Mouse (Mus musculus) MEL (cell line): ENCODE data around the gene Lrch4. TPM values are rescaled to one million over a fixed set of nuclear protein-coding genes. Genes with fewer than 3 reads are reported as not detected.

Experiments
- DNase-seq: peaks from one replicate; pipeline ENCODE4 v3.0.0; 2011; ENCODE audit warnings: low read depth, low spot score
- H3K27ac ChIP-seq: 2 replicates; pipeline ENCODE4 v1.5.1; 2012; ENCODE audit warnings: low read depth, mild to moderate bottlenecking, control low read depth, low read length, moderate library complexity; ENCODE audit not compliant: control insufficient read depth
- H3K27me3 ChIP-seq, 2 experiments: fragments of 150-350 bp in 1 of 2; sonication (generic) in 1 of 2; 2 replicates each; pipeline ENCODE4 v1.6.1; 2012; ENCODE audit warnings: low read length in 2 of 2, mild to moderate bottlenecking in 2 of 2, improper control_type of control experiment in 1 of 2, moderate library complexity in 1 of 2; ENCODE audit not compliant: insufficient read depth in 2 of 2, control insufficient read depth in 1 of 2
- H3K36me3 ChIP-seq, 2 experiments: 2 replicates each; pipeline ENCODE4 v1.6.1; 2012 to 2014; ENCODE audit warnings: low read length in 2 of 2, improper control_type of control experiment in 1 of 2, inconsistent platforms in 1 of 2, mild to moderate bottlenecking in 1 of 2; ENCODE audit not compliant: insufficient read depth in 2 of 2, control insufficient read depth in 1 of 2
- H3K4me1 ChIP-seq, 2 experiments: fragments of 150-350 bp in 1 of 2; sonication (generic) in 1 of 2; 2 replicates each; pipeline ENCODE4 v1.6.1; 2012; ENCODE audit warnings: low read length in 2 of 2, improper control_type of control experiment in 1 of 2, mild to moderate bottlenecking in 1 of 2; ENCODE audit not compliant: insufficient read depth in 2 of 2, control insufficient read depth in 1 of 2
- H3K4me3 ChIP-seq, 2 experiments: fragments of 150-350 bp in 1 of 2; sonication (generic) in 1 of 2; 2 replicates each; pipeline ENCODE4 v1.5.1; 2012; ENCODE audit warnings: low read depth in 2 of 2, low read length in 2 of 2, mild to moderate bottlenecking in 2 of 2, moderate library complexity in 2 of 2, control low read depth in 1 of 2, improper control_type of control experiment in 1 of 2; ENCODE audit not compliant: control insufficient read depth in 1 of 2, insufficient read depth in 1 of 2
- H3K79me2 ChIP-seq: 2 replicates; pipeline ENCODE4 v1.6.1; 2012; ENCODE audit warnings: mild to moderate bottlenecking, low read length, moderate library complexity; ENCODE audit not compliant: control insufficient read depth, poor library complexity, insufficient read depth
- H3K9ac ChIP-seq: 2 replicates; pipeline ENCODE4 v1.6.1; 2012; ENCODE audit warnings: low read depth, mild to moderate bottlenecking, control low read depth, low read length, moderate library complexity; ENCODE audit not compliant: control insufficient read depth, poor library complexity, severe bottlenecking
- H3K9me3 ChIP-seq: fragments of 150-350 bp; sonication (generic); replicated peaks from 2 replicates; pipeline ENCODE4 v1.6.1; 2012; ENCODE audit warnings: mild to moderate bottlenecking, low read length, improper control_type of control experiment, moderate library complexity; ENCODE audit not compliant: insufficient read depth
- BHLHE40 ChIP-seq: IDR thresholded peaks from 2 replicates; pipeline ENCODE4 v1.6.1; 2012; ENCODE audit warnings: low read depth, mild to moderate bottlenecking, inconsistent platforms, low read length, improper control_type of control experiment, borderline replicate concordance
- CTCF ChIP-seq, 3 experiments: IDR thresholded peaks in 2 of 3; conservative IDR thresholded peaks in 1 of 3; 2 replicates each; pipeline ENCODE4 v1.5.1; 2011 to 2012; ENCODE audit warnings: low read length in 3 of 3, low read depth in 2 of 3, mild to moderate bottlenecking in 2 of 3, improper control_type of control experiment in 1 of 3, inconsistent platforms in 1 of 3, mixed read lengths in 1 of 3, moderate library complexity in 1 of 3; ENCODE audit not compliant: control insufficient read depth in 1 of 3, insufficient read depth in 1 of 3, poor library complexity in 1 of 3, severe bottlenecking in 1 of 3
- ELF1 ChIP-seq: IDR thresholded peaks from 2 replicates; pipeline ENCODE4 v1.6.1; 2014; ENCODE audit warnings: low read depth, mild to moderate bottlenecking, inconsistent platforms, low read length, improper control_type of control experiment, moderate library complexity
- GABPA ChIP-seq: IDR thresholded peaks from 2 replicates; pipeline ENCODE4 v1.6.1; 2012; ENCODE audit warnings: low read depth, mild to moderate bottlenecking, inconsistent platforms, low read length, improper control_type of control experiment, moderate library complexity
- HCFC1 ChIP-seq: IDR thresholded peaks from 2 replicates; pipeline ENCODE4 v1.6.1; 2012; ENCODE audit warnings: low read depth, mild to moderate bottlenecking, inconsistent platforms, low read length, improper control_type of control experiment, moderate library complexity
- MAX ChIP-seq: IDR thresholded peaks from 2 replicates; pipeline ENCODE4 v1.6.1; 2011; ENCODE audit warnings: low read length, improper control_type of control experiment
- MAZ ChIP-seq: IDR thresholded peaks from 2 replicates; pipeline ENCODE4 v1.6.1; 2012; ENCODE audit warnings: low read depth, mild to moderate bottlenecking, inconsistent platforms, low read length, improper control_type of control experiment
- NELFE ChIP-seq: IDR thresholded peaks from 2 replicates; pipeline ENCODE4 v1.6.1; 2011; ENCODE audit warnings: low read depth, low read length, improper control_type of control experiment
- POLR2A ChIP-seq, 2 experiments: IDR thresholded peaks; 2 replicates each; pipeline ENCODE4 v1.6.1; 2011 to 2012; ENCODE audit warnings: low read length in 2 of 2, mild to moderate bottlenecking in 2 of 2, control low read depth in 1 of 2, improper control_type of control experiment in 1 of 2, low read depth in 1 of 2, moderate library complexity in 1 of 2; ENCODE audit not compliant: control insufficient read depth in 1 of 2, insufficient read depth in 1 of 2, poor library complexity in 1 of 2
- RAD21 ChIP-seq: IDR thresholded peaks from 2 replicates; pipeline ENCODE4 v1.6.1; 2011; ENCODE audit warnings: mild to moderate bottlenecking, low read depth, low read length, improper control_type of control experiment
- SIN3A ChIP-seq: IDR thresholded peaks from 2 replicates; pipeline ENCODE4 v1.6.1; 2012; ENCODE audit warnings: low read length, improper control_type of control experiment, inconsistent platforms
- SMC3 ChIP-seq: IDR thresholded peaks from 2 replicates; pipeline ENCODE4 v1.6.1; 2011; ENCODE audit warnings: low read depth, low read length, improper control_type of control experiment
- TBP ChIP-seq: IDR thresholded peaks from 2 replicates; pipeline ENCODE4 v1.8.0; 2011; ENCODE audit warnings: low read depth, low read length, improper control_type of control experiment
- UBTF ChIP-seq: IDR thresholded peaks from 2 replicates; pipeline ENCODE4 v1.6.1; 2012; ENCODE audit warnings: low read depth, mild to moderate bottlenecking, inconsistent platforms, low read length, improper control_type of control experiment, moderate library complexity, borderline replicate concordance; ENCODE audit not compliant: insufficient read depth
- USF2 ChIP-seq, 2 experiments: IDR thresholded peaks; 2 replicates each; pipeline ENCODE4 v1.6.1; 2011 to 2012; ENCODE audit warnings: improper control_type of control experiment in 2 of 2, low read length in 2 of 2, borderline replicate concordance in 1 of 2, inconsistent platforms in 1 of 2, low read depth in 1 of 2, mild to moderate bottlenecking in 1 of 2; ENCODE audit not compliant: insufficient read depth in 1 of 2
- ZKSCAN1 ChIP-seq: IDR thresholded peaks from 2 replicates; pipeline ENCODE4 v1.6.1; 2012; ENCODE audit warnings: low read depth, mild to moderate bottlenecking, inconsistent platforms, low read length, improper control_type of control experiment, moderate library complexity
- polyA plus RNA-seq, 2 experiments: library from polyadenylated mRNA; stranded (reverse) in 1 of 2; unstranded in 1 of 2; fragments of >175 nt in 1 of 2; fragments of >200 nt in 1 of 2; gene quantifications; 2 replicates each; pipeline versions ENCODE4 v1.2.1 to v1.2.4; 2012; ENCODE audit warnings: low replicate concordance in 2 of 2, low read depth in 1 of 2; ENCODE audit not compliant: insufficient read length in 2 of 2, insufficient read depth in 1 of 2, missing spikeins in 1 of 2
- total RNA-seq: library from RNA; depleted of rRNA; stranded (reverse); fragments of 300-350 nt; gene quantifications from 2 replicates; pipeline ENCODE4 v1.2.3, GENCODE M21; 2012

Lrch4 gene
- total and polyA plus RNA-seq, 3 experiments: 9.1 to 239 (median 47.0) TPM

DNA sequence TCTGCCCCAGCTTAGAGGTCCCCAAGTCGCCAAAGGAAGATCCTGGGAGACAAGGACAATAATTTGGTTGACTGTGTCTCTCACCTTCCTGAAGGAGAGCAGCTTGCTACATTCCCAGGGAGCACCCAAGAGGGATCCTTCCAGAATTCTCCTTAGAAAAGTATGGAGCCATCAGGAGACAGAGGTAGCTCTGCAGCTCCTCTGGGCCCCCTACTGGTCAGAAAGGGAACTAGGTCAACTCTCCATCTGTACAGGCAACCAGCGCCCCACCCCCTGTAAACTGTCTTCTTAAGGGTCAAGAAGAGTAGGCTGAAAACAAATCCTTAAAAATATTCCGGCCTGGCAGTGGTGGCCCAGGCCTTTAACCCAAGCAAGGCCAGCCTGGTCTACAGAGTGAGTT lies 23.6 kb downstream of the Lrch4 start:
- Histone ChIP-seq H3K27me3 (no peaks in the 10 kb centered on the region), H3K36me3 (peaks cover 3 to 11% of the 10 kb centered on the region in 2 experiments; a peak in 3 of 4 replicates), H3K9ac (no peak overlapping the region), H3K79me2 (no peaks in the 10 kb centered on the region), H3K4me1 (peaks cover 2 to 9% of the 10 kb centered on the region in 2 experiments), H3K4me3 (no peak overlapping the region), H3K27ac (no peak overlapping the region), H3K9me3 (no peaks in the 10 kb centered on the region)
- DNase-seq: peak; percentile 64
- TF ChIP-seq RAD21: peak; percentile 57
- TF ChIP-seq CTCF (IDR thresholded peaks at IDR 0.05 in 2 of 3, conservative IDR thresholded peaks at IDR 0.05 in 1 of 3; ENCODE audit: control insufficient read depth in 1 of 3, insufficient read depth in 1 of 3, low read depth in 2 of 3, low read length in 3 of 3, poor library complexity in 1 of 3, severe bottlenecking in 1 of 3): peak; percentile 77 to 84 (median 78)
- peak; percentile 42; the same call in 1 of the 2 replicates for TF ChIP-seq MAZ
- peak; percentile 64 for TF ChIP-seq SMC3
- TF ChIP-seq USF2 (IDR thresholded peaks at IDR 0.05; ENCODE audit: borderline replicate concordance in 1 of 2, insufficient read depth in 1 of 2, low read depth in 1 of 2, low read length in 2 of 2): no peak

- Histone ChIP-seq H3K9ac (no peak overlapping the region), H3K4me3 (no peak overlapping the region), H3K27ac (no peak overlapping the region), H3K36me3 (peaks cover 2 to 3% of the 10 kb centered on the region in 2 experiments), H3K4me1 (peaks cover 0 to under 1% of the 10 kb centered on the region in 2 experiments; a peak in 1 of 4 replicates), H3K9me3 (no peaks in the 10 kb centered on the region), H3K27me3 (no peaks in the 10 kb centered on the region), H3K79me2 (no peaks in the 10 kb centered on the region)
- no peak for TF ChIP-seq ELF1
- no peak for TF ChIP-seq POLR2A (IDR thresholded peaks at IDR 0.05; ENCODE audit: control insufficient read depth in 1 of 2, insufficient read depth in 1 of 2, low read depth in 1 of 2, low read length in 2 of 2, poor library complexity in 1 of 2)
- no peak for TF ChIP-seq TBP
- no peak for TF ChIP-seq USF2 (IDR thresholded peaks at IDR 0.05; ENCODE audit: borderline replicate concordance in 1 of 2, insufficient read depth in 1 of 2, low read depth in 1 of 2, low read length in 2 of 2)
- TF ChIP-seq UBTF: no peak
- TF ChIP-seq NELFE: no peak
- no peak for TF ChIP-seq ZKSCAN1
- no peak for TF ChIP-seq MAZ
- no peak for TF ChIP-seq SIN3A
- TF ChIP-seq GABPA: no peak
- TF ChIP-seq BHLHE40: no peak
- TF ChIP-seq RAD21: no peak
- TF ChIP-seq HCFC1: no peak
- no peak for TF ChIP-seq MAX
- no peak for DNase-seq
These were observed 24.4 kb downstream of the Lrch4 start for GRCm38 (mm10) chr5:137653366-137653765.
